Mouse (Mus musculus) CH12.LX (cell line): ENCODE results near the gene Chst15. TPM values are rescaled to one million over a fixed set of nuclear protein-coding genes. Genes with fewer than 3 reads are reported as not detected.
A peak's percentile ranks its signal among the peaks of the same experiment; 100 is the strongest.

ENCODE experiments used
- DNase-seq: peaks from one replicate; pipeline ENCODE4 v3.0.0-alpha.2; 2013; ENCODE audit errors: extremely low read depth
- H3K27ac ChIP-seq: 2 replicates; pipeline ENCODE4 v1.5.1; 2012; ENCODE audit warnings: low read depth, mild to moderate bottlenecking, control low read depth, moderate library complexity; ENCODE audit not compliant: insufficient read depth
- H3K27me3 ChIP-seq: replicated peaks from 2 replicates; pipeline ENCODE3; 2012; ENCODE audit warnings: inconsistent platforms
- H3K36me3 ChIP-seq, 2 experiments: replicated peaks in 1 of 2; 2 replicates each; pipeline versions ENCODE3 to v1.6.1; 2012; ENCODE audit warnings: inconsistent platforms in 1 of 2, low read length in 1 of 2, mild to moderate bottlenecking in 1 of 2, mixed read lengths in 1 of 2, moderate library complexity in 1 of 2; ENCODE audit not compliant: control insufficient read depth in 1 of 2, insufficient read depth in 1 of 2
- H3K4me1 ChIP-seq, 2 experiments: 2 replicates each; pipeline ENCODE4 v1.6.1; 2012; ENCODE audit warnings: inconsistent platforms in 1 of 2, moderate library complexity in 1 of 2; ENCODE audit not compliant: insufficient read depth in 2 of 2, control insufficient read depth in 1 of 2
- H3K4me2 ChIP-seq: 2 replicates; pipeline ENCODE4 v1.6.1; 2012; ENCODE audit warnings: low read depth, mild to moderate bottlenecking, control low read depth; ENCODE audit not compliant: poor library complexity, insufficient read depth, severe bottlenecking
- H3K4me3 ChIP-seq, 3 experiments: fragments of 150-350 bp in 1 of 3; sonication (generic) in 1 of 3; replicated peaks in 1 of 3; 2 replicates each; pipeline versions ENCODE3 to v1.5.1; 2011 to 2012; ENCODE audit warnings: low read depth in 2 of 3, low read length in 2 of 3, mild to moderate bottlenecking in 2 of 3, moderate library complexity in 2 of 3, control low read depth in 1 of 3, improper control_type of control experiment in 1 of 3, inconsistent platforms in 1 of 3, mixed read lengths in 1 of 3; ENCODE audit not compliant: poor library complexity in 1 of 3
- H3K79me2 ChIP-seq: replicated peaks from 2 replicates; pipeline ENCODE4 v1.6.1; 2012; ENCODE audit warnings: mild to moderate bottlenecking, moderate library complexity; ENCODE audit not compliant: control insufficient read depth, poor library complexity, insufficient read depth, severe bottlenecking; ENCODE audit errors: extremely low read depth
- H3K9ac ChIP-seq: 2 replicates; pipeline ENCODE4 v1.6.1; 2012; ENCODE audit warnings: low read depth, mild to moderate bottlenecking, control low read depth, moderate library complexity; ENCODE audit not compliant: insufficient read depth
- H3K9me3 ChIP-seq: replicated peaks from 2 replicates; pipeline ENCODE3; 2012; ENCODE audit warnings: low read length, inconsistent platforms, mixed read lengths
- BHLHE40 ChIP-seq: IDR thresholded peaks from 2 replicates; pipeline ENCODE4 v1.6.1; 2011; ENCODE audit warnings: mild to moderate bottlenecking, low read depth, low read length, improper control_type of control experiment
- CHD2 ChIP-seq: IDR thresholded peaks from 2 replicates; pipeline ENCODE4 v1.6.1; 2011; ENCODE audit warnings: low read length, improper control_type of control experiment
- CTCF ChIP-seq, 2 experiments: IDR thresholded peaks in 1 of 2; conservative IDR thresholded peaks in 1 of 2; 2 replicates each; pipeline ENCODE4 v1.5.1; 2011 to 2012; ENCODE audit warnings: low read depth in 2 of 2, low read length in 2 of 2, improper control_type of control experiment in 1 of 2, inconsistent platforms in 1 of 2, mild to moderate bottlenecking in 1 of 2, moderate library complexity in 1 of 2
- E2F4 ChIP-seq: IDR thresholded peaks from 2 replicates; pipeline ENCODE4 v1.6.1; 2011; ENCODE audit warnings: low read depth, low read length, improper control_type of control experiment; ENCODE audit not compliant: insufficient replicate concordance
- ELF1 ChIP-seq: IDR thresholded peaks from 2 replicates; pipeline ENCODE4 v1.6.1; 2014; ENCODE audit warnings: low read depth, mild to moderate bottlenecking, inconsistent platforms, low read length, improper control_type of control experiment
- EP300 ChIP-seq: IDR thresholded peaks from 2 replicates; pipeline ENCODE4 v1.6.1; 2011; ENCODE audit warnings: low read length, improper control_type of control experiment
- GABPA ChIP-seq: IDR thresholded peaks from 2 replicates; pipeline ENCODE4 v1.6.1; 2012; ENCODE audit warnings: low read depth, low read length, improper control_type of control experiment, inconsistent platforms; ENCODE audit not compliant: insufficient replicate concordance
- MAFK ChIP-seq: IDR thresholded peaks from 2 replicates; pipeline ENCODE4 v1.6.1; 2011; ENCODE audit warnings: low read length, improper control_type of control experiment; ENCODE audit not compliant: insufficient replicate concordance
- MAZ ChIP-seq: IDR thresholded peaks from 2 replicates; pipeline ENCODE4 v1.6.1; 2012; ENCODE audit warnings: low read depth, mild to moderate bottlenecking, inconsistent platforms, low read length, improper control_type of control experiment, moderate library complexity
- MEF2A ChIP-seq: IDR thresholded peaks from 2 replicates; pipeline ENCODE4 v1.6.1; 2014; ENCODE audit warnings: low read depth, mild to moderate bottlenecking, inconsistent platforms, low read length, improper control_type of control experiment, borderline replicate concordance
- MXI1 ChIP-seq: IDR thresholded peaks from 2 replicates; pipeline ENCODE4 v1.6.1; 2011; ENCODE audit warnings: mild to moderate bottlenecking, low read depth, low read length, improper control_type of control experiment
- MYC ChIP-seq: IDR thresholded peaks from 2 replicates; pipeline ENCODE4 v1.6.1; 2011; ENCODE audit warnings: low read depth, mild to moderate bottlenecking, improper control_type of control experiment, low read length
- NRF1 ChIP-seq: IDR thresholded peaks from 2 replicates; pipeline ENCODE4 v1.6.1; 2014; ENCODE audit warnings: low read depth, mild to moderate bottlenecking, inconsistent platforms, low read length, improper control_type of control experiment, moderate library complexity
- POLR2AphosphoS2 ChIP-seq: IDR thresholded peaks from 2 replicates; pipeline ENCODE4 v1.6.1; 2011; ENCODE audit warnings: low read depth, low read length, improper control_type of control experiment
- SMC3 ChIP-seq: IDR thresholded peaks from 2 replicates; pipeline ENCODE4 v1.6.1; 2011; ENCODE audit warnings: low read depth, low read length, improper control_type of control experiment
- TBP ChIP-seq: conservative IDR thresholded peaks from 2 replicates; pipeline ENCODE4 v1.6.1; 2011; ENCODE audit warnings: low read depth, low read length, improper control_type of control experiment
- UBTF ChIP-seq: IDR thresholded peaks from 2 replicates; pipeline ENCODE4 v1.6.1; 2012; ENCODE audit warnings: low read depth, mild to moderate bottlenecking, inconsistent platforms, low read length, improper control_type of control experiment, moderate library complexity
- USF1 ChIP-seq: IDR thresholded peaks from 2 replicates; pipeline ENCODE4 v1.6.1; 2014; ENCODE audit warnings: low read depth, mild to moderate bottlenecking, inconsistent platforms, low read length, improper control_type of control experiment
- USF2 ChIP-seq: conservative IDR thresholded peaks from 2 replicates; pipeline ENCODE4 v1.6.1; 2011; ENCODE audit warnings: low read depth, low read length, improper control_type of control experiment
- ZC3H11A ChIP-seq: IDR thresholded peaks from 2 replicates; pipeline ENCODE4 v1.6.1; 2012; ENCODE audit warnings: low read depth, mild to moderate bottlenecking, inconsistent platforms, low read length, improper control_type of control experiment
- ZMIZ1 ChIP-seq: IDR thresholded peaks from 2 replicates; pipeline ENCODE4 v1.6.1; 2012; ENCODE audit warnings: low read depth, mild to moderate bottlenecking, inconsistent platforms, low read length, improper control_type of control experiment
- dilution Hi-C: fragments of 300-500 bp; cut with MboI; formaldehyde crosslinking; loops from 2 replicates; pipeline ENCODE4 v1.14.3; 2020; ENCODE audit warnings: low sequenced_read_pairs; ENCODE audit not compliant: extremely low pct_unique_long_range_greater_than_20kb, extremely low pct_ligation_motif_present
- in situ Hi-C: fragments of 300-500 bp; cut with MboI; formaldehyde crosslinking; loops from 3 replicates; pipeline ENCODE4 v1.14.3; 2019; ENCODE audit warnings: low sequenced_read_pairs, low pct_ligation_motif_present, low pct_unique_long_range_greater_than_20kb, mixed read lengths
- polyA plus RNA-seq: library from polyadenylated mRNA; unstranded; fragments of >175 nt; gene quantifications from 2 replicates; pipeline ENCODE4 v1.2.1, GENCODE M21; 2012; ENCODE audit warnings: low read depth; ENCODE audit not compliant: insufficient read length
- total RNA-seq, 2 experiments: library from RNA; depleted of rRNA; stranded (reverse); fragments of 300-350 nt in 1 of 2; fragments of >200 nt in 1 of 2; gene quantifications; 2 replicates each; pipeline ENCODE4 v1.2.3; 2012 to 2014

The Chst15 gene
- total and polyA plus RNA-seq, 3 experiments = 0.42 to 0.81 (median 0.57) TPM

GRCm38 (mm10) chr7:132316101-132317035 is 660 bp downstream of the Chst15 start:
- in situ Hi-C loops (no loop called here), dilution Hi-C loops (no loop called here)
- DNase-seq = peak; percentile 49
- Histone ChIP-seq H3K4me1 (peaks cover 0 to 18% of the 10 kb centered on the region in 2 experiments; a peak in 2 of 4 replicates), H3K36me3 (no peaks in the 10 kb centered on the region), H3K9ac (peak overlapping the region; percentile 46; the same call in 1 of the 2 replicates), H3K4me2 (peak overlapping the region; percentile 57), H3K9me3 (no peaks in the 10 kb centered on the region), H3K79me2 (no peaks in the 10 kb centered on the region), H3K27me3 (peaks cover 55% of the 10 kb centered on the region), H3K4me3 (peak overlapping the region; percentile 46 to 68 (median 57)), H3K27ac (peak overlapping the region; percentile 23)
- TF ChIP-seq TBP (no peak), MYC (no peak), CHD2 (peak; percentile 43; the same call in 1 of the 2 replicates), NRF1 (no peak), ELF1 (no peak), GABPA (no peak), USF1 (no peak), E2F4 (no peak), UBTF (peak; percentile 94), POLR2AphosphoS2 (no peak), BHLHE40 (0 out of 2 replicates have a peak, but pooled peaks have one; percentile 9), EP300 (no peak), MAZ (no peak), CTCF (conservative IDR thresholded peaks at IDR 0.05 in 1 of 2, IDR thresholded peaks at IDR 0.05 in 1 of 2; ENCODE audit: low read depth in 2 of 2, low read length in 2 of 2) (peak in 1 of 2 experiments; percentile 35; a peak in 2 of 4 replicates), USF2 (no peak), MXI1 (no peak; the same call in 1 of the 2 replicates), MAFK (no peak), SMC3 (peak; percentile 4; the same call in 1 of the 2 replicates), ZC3H11A (no peak), MEF2A (no peak), ZMIZ1 (no peak)
